Comparison of ENCODE assay signal across 9 mouse cellular contexts in the genomic region with DNA sequence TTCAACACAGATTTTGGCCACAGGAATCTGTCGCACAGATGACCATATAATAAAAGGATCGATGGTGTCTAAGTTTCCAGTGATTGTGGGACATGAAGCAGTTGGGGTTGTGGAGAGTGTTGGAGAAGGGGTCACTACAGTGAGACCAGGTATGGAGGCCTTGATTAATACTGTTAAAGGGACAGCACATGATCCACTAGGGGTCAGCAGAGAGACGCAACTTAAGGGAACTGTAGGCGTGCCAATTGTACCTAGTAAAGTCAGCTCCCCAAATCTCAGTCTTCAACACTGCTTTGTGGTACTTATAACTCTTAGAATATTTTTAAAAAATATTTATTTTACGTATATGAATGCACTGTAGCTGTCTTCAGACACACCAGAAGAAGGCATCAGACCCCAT. TPM values are rescaled to one million over a fixed set of nuclear protein-coding genes. Genes with fewer than 3 reads are reported as not detected.
DNase-seq lines count a peak whose midpoint lies in the region; ATAC-seq and TF ChIP-seq lines count a peak whose summit lies in the region.
"Had no signal": no experiment of that assay in that cellular context is flagged by ENCODE, and none has a peak within 500 bp of the region (broad histone marks: within the 10 kb centered on the region; RNA-seq: fewer than 3 reads in every experiment).

No protein-coding gene starts in this region.

- no peaks in the 10 kb centered on the region for H3K36me3 ChIP-seq in midbrain, embryonic 10.5 days
- no peaks in the 10 kb centered on the region for H3K36me3 ChIP-seq in midbrain, embryonic 16.5 days (ENCODE audit: control insufficient read depth, insufficient read depth, low read length)
- no peaks in the 10 kb centered on the region for H3K36me3 ChIP-seq in forebrain, embryonic 12.5 days (replicated peaks)
- H3K36me3 ChIP-seq in stomach, embryonic 15.5 days: no peaks in the 10 kb centered on the region

- WGBS in midbrain, embryonic 10.5 days: 51% methylated on average over 5 of the region's 5 CpGs
- 62% methylated on average over 5 of the region's 5 CpGs for WGBS in midbrain, embryonic 16.5 days
- WGBS in forebrain, embryonic 12.5 days: 56% methylated on average over 5 of the region's 5 CpGs
- WGBS in stomach, embryonic 15.5 days: 52% methylated on average over 5 of the region's 5 CpGs

- TF ChIP-seq CTCF in left cerebral cortex, adult 2 months (IDR thresholded peaks at IDR 0.05): peak; percentile 71

- no peak overlapping the region for H3K27ac ChIP-seq in midbrain, embryonic 10.5 days (replicated peaks)
- no peak overlapping the region for H3K27ac ChIP-seq in midbrain, embryonic 16.5 days (ENCODE audit: low read length)
- H3K27ac ChIP-seq in forebrain, embryonic 12.5 days: no peak overlapping the region
- H3K27ac ChIP-seq in left cerebral cortex, adult 2 months: no peak overlapping the region
- no peak overlapping the region for H3K27ac ChIP-seq in stomach, embryonic 15.5 days

- H3K4me2 ChIP-seq in midbrain, embryonic 16.5 days (ENCODE audit: low read length): no peak overlapping the region
- no peak overlapping the region for H3K4me2 ChIP-seq in forebrain, embryonic 12.5 days
- no peak overlapping the region for H3K4me2 ChIP-seq in stomach, embryonic 15.5 days

- H3K4me3 ChIP-seq in midbrain, embryonic 10.5 days: no peak overlapping the region
- no peak overlapping the region for H3K4me3 ChIP-seq in midbrain, embryonic 16.5 days (ENCODE audit: low read depth, low read length)
- H3K4me3 ChIP-seq in forebrain, embryonic 12.5 days (replicated peaks): no peak overlapping the region
- H3K4me3 ChIP-seq in left cerebral cortex, adult 2 months: no peak overlapping the region
- no peak overlapping the region for H3K4me3 ChIP-seq in stomach, embryonic 15.5 days (replicated peaks)
- H3K4me3 ChIP-seq: megakaryocyte, embryonic 14.5 days had no signal

- H3K27me3 ChIP-seq in midbrain, embryonic 10.5 days (ENCODE audit: low read depth, poor library complexity, severe bottlenecking): no peaks in the 10 kb centered on the region
- no peaks in the 10 kb centered on the region for H3K27me3 ChIP-seq in midbrain, embryonic 16.5 days (ENCODE audit: control insufficient read depth, insufficient read depth, low read depth, low read length)
- H3K27me3 ChIP-seq in forebrain, embryonic 12.5 days: no peaks in the 10 kb centered on the region
- H3K27me3 ChIP-seq in stomach, embryonic 15.5 days (replicated peaks): no peaks in the 10 kb centered on the region

- DNase-seq in midbrain, embryonic 10.5 days (ENCODE audit: low spot score): peak; percentile 23
- DNase-seq in brain, adult 2 months (ENCODE audit: low read depth, low spot score): peak; percentile 77
- DNase-seq in hindlimb bud, embryonic 11.5 days (ENCODE audit: extremely low spot score, low read depth, low spot score): peak; percentile 63
- peak; percentile 26 to 32 for DNase-seq in left cerebral cortex, adult 2 months (ENCODE audit: extremely low spot score in 1 of 2, low spot score in 2 of 2)

- H3K4me1 ChIP-seq in midbrain, embryonic 10.5 days: peaks cover 26% of the 10 kb centered on the region
- H3K4me1 ChIP-seq in midbrain, embryonic 16.5 days (ENCODE audit: control insufficient read depth, insufficient read depth, low read length): no peaks in the 10 kb centered on the region
- H3K4me1 ChIP-seq in forebrain, embryonic 12.5 days: peaks cover 5% of the 10 kb centered on the region; the same call in 1 of the 2 replicates
- no peaks in the 10 kb centered on the region for H3K4me1 ChIP-seq in stomach, embryonic 15.5 days
- H3K4me1 ChIP-seq: megakaryocyte, embryonic 14.5 days had no signal

- no peaks in the 10 kb centered on the region for H3K9me3 ChIP-seq in midbrain, embryonic 10.5 days (replicated peaks)
- H3K9me3 ChIP-seq in midbrain, embryonic 16.5 days (replicated peaks; ENCODE audit: control insufficient read depth, low read length, poor library complexity, severe bottlenecking): no peaks in the 10 kb centered on the region
- H3K9me3 ChIP-seq in forebrain, embryonic 12.5 days: no peaks in the 10 kb centered on the region
- H3K9me3 ChIP-seq in stomach, embryonic 15.5 days: no peaks in the 10 kb centered on the region
- H3K9me3 ChIP-seq: megakaryocyte, embryonic 14.5 days had no signal

- intact Hi-C loops in left cerebral cortex, adult 2 months (cut with DNase I): loop anchor here (2.0 to 5.0 kb wide), 2 partner anchors 182 to 209 kb away; no protein-coding TSS in a partner anchor

- ATAC-seq in midbrain, embryonic 16.5 days: no peak
- ATAC-seq in forebrain, embryonic 12.5 days (ENCODE audit: low FRiP score): peak; percentile 65; the same call in 1 of the 2 replicates
- ATAC-seq in megakaryocyte-erythroid progenitor cell, adult 5-6 weeks (replicated peaks; ENCODE audit: low FRiP score, low TSS enrichment, poor library complexity, severe bottlenecking): peak; percentile 90
- peak; percentile 66 for ATAC-seq in stomach, embryonic 15.5 days (ENCODE audit: insufficient read depth, low FRiP score, low read depth)

- H3K9ac ChIP-seq in midbrain, embryonic 16.5 days (ENCODE audit: low read depth, low read length): no peak overlapping the region
- no peak overlapping the region for H3K9ac ChIP-seq in forebrain, embryonic 12.5 days
- no peak overlapping the region for H3K9ac ChIP-seq in stomach, embryonic 15.5 days

RNA-seq across cellular contexts. Expression of a gene that starts 5.4 kb away (rescaled TPM):
- 0.25 TPM in 1 of 2 replicates, not detected in the other for polyA plus RNA-seq in midbrain, embryonic 10.5 days (2016; fragmentation: Nextera tagmentation; extraction: Ambion mirVana)
- polyA plus RNA-seq in midbrain, embryonic 16.5 days (2015; fragmentation: Nextera tagmentation; extraction: Ambion mirVana): 1.3 and 1.6 TPM in 2 replicates
- polyA plus RNA-seq in forebrain, embryonic 12.5 days (2016; fragmentation: Nextera tagmentation; extraction: Ambion mirVana): 0.17 TPM in 1 of 2 replicates, not detected in the other
- under 1 TPM in 1 of 2 experiments, not detected in 1; 0.28 TPM for total RNA-seq in left cerebral cortex, adult 2 months (2021)
- total RNA-seq in megakaryocyte-erythroid progenitor cell, adult 5-6 weeks (2014; fragmentation: Nextera tagmentation): not detected in 2 replicates
- total RNA-seq in megakaryocyte-erythroid progenitor cell, adult 5-6 weeks (2017): not detected in 2 replicates
- 0.53 and 0.76 TPM in 2 replicates for polyA plus RNA-seq in stomach, embryonic 15.5 days (2015; fragmentation: Nextera tagmentation; extraction: Ambion mirVana)

RNA-seq across cellular contexts. Expression of a gene that starts 29.3 kb away (rescaled TPM):
- polyA plus RNA-seq in midbrain, embryonic 10.5 days (2016; fragmentation: Nextera tagmentation; extraction: Ambion mirVana): not detected in 2 replicates
- not detected in 2 replicates for polyA plus RNA-seq in midbrain, embryonic 16.5 days (2015; fragmentation: Nextera tagmentation; extraction: Ambion mirVana)
- polyA plus RNA-seq in forebrain, embryonic 12.5 days (2016; fragmentation: Nextera tagmentation; extraction: Ambion mirVana): not detected in 2 replicates
- total RNA-seq in left cerebral cortex, adult 2 months (2021): not detected
- total RNA-seq in megakaryocyte-erythroid progenitor cell, adult 5-6 weeks (2014; fragmentation: Nextera tagmentation): not detected in 2 replicates
- total RNA-seq in megakaryocyte-erythroid progenitor cell, adult 5-6 weeks (2017): not detected in 2 replicates
- polyA plus RNA-seq in stomach, embryonic 15.5 days (2015; fragmentation: Nextera tagmentation; extraction: Ambion mirVana): 0.21 and 0.26 TPM in 2 replicates

RNA-seq across cellular contexts. Expression of a gene that starts 37.8 kb away (rescaled TPM):
- polyA plus RNA-seq in midbrain, embryonic 10.5 days (2016; fragmentation: Nextera tagmentation; extraction: Ambion mirVana): 0.14 TPM in 1 of 2 replicates, not detected in the other
- 1.1 TPM in 2 replicates for polyA plus RNA-seq in midbrain, embryonic 16.5 days (2015; fragmentation: Nextera tagmentation; extraction: Ambion mirVana)
- polyA plus RNA-seq in forebrain, embryonic 12.5 days (2016; fragmentation: Nextera tagmentation; extraction: Ambion mirVana): 0.20 and 0.55 TPM in 2 replicates
- under 1 TPM; 0.42 to 0.63 TPM for total RNA-seq in left cerebral cortex, adult 2 months (2021)
- total RNA-seq in megakaryocyte-erythroid progenitor cell, adult 5-6 weeks (2014; fragmentation: Nextera tagmentation): not detected in 2 replicates
- not detected in 2 replicates for total RNA-seq in megakaryocyte-erythroid progenitor cell, adult 5-6 weeks (2017)
- 40.9 and 130 TPM in 2 replicates for polyA plus RNA-seq in stomach, embryonic 15.5 days (2015; fragmentation: Nextera tagmentation; extraction: Ambion mirVana)

Comparison
In these comparisons a context has a peak if more than half of its experiments do, and no peak if none do; other contexts are left out.
1. DNase-seq: peak in every context shown above with its lines; median percentile 77 in brain, adult 2 months; 63 in hindlimb bud, embryonic 11.5 days; 29 in left cerebral cortex, adult 2 months; 23 in midbrain, embryonic 10.5 days.
2. RNA of a gene that starts 37.8 kb away (polyA plus RNA-seq): 40.9 to 130 TPM in stomach, embryonic 15.5 days; 1.1 TPM in midbrain, embryonic 16.5 days, 0.20 to 0.55 TPM in forebrain, embryonic 12.5 days and 0.14 TPM in midbrain, embryonic 10.5 days; every median in the first group is over 10 times any median in the second.